Mouse (Mus musculus): ENCODE measurements at regions not wholly inside any gene's neighbourhood (a gene's known extent, or its start where the extent isn't known, plus 50 kb on each side); places are given as distances from the start of the nearest gene placed in this dataset.

DNA sequence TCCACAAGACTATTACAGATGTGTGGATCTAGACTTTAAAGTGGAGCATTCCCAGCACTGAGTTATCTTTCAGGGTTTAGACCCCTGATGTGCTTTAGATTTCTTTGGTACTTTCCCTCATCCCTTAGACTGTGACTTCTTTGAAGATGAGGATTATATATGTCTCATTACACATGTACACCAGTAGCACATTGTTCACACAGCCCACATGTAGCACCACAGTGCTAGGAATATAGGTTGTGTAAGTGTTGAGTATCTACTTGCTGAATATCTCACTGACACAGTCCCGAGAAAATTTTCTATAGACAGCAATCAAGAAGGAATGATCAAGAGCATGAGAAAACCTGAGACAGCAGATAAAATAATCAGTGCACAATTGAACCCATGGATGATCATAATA lies 243.4 kb upstream of the Brinp1 start:
- Histone ChIP-seq H3K36me3 (no peaks in the 10 kb centered on the region), H3K4me1 (no peaks in the 10 kb centered on the region), H3K9ac (replicated peaks) (no peak overlapping the region), H3K4me3 (no peak overlapping the region), H3K27ac (replicated peaks) (no peak overlapping the region), H3K9me3 (no peaks in the 10 kb centered on the region), H3K27me3 (no peaks in the 10 kb centered on the region), H3K4me2 (replicated peaks) (no peak overlapping the region)
- no peak for ATAC-seq (ENCODE audit: low FRiP score, low read depth)
- 67% methylated on average over 1 of the region's 1 CpGs for WGBS

DNA sequence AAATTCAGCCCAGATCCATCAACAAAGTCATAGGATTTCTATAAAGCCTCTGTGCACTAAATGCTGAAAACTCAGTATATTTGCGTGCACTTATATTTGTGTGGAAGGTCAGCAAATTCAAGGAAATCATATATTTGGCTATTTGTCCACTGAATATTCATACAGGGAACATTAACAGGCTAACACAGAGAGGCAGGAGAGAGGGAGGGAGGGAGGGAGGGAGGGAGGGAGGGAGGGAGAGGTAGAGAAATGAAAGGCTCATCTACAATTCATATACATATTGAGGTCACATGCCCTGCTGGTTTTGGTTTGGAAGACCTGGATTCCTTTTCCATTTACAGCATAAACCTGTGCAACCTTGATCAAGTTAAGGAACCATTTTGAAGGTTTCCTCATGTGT lies 241.9 kb upstream of the Brinp1 start:
- Histone ChIP-seq H3K9ac (replicated peaks) (no peak overlapping the region), H3K4me1 (no peaks in the 10 kb centered on the region), H3K27ac (replicated peaks) (no peak overlapping the region), H3K4me3 (peak overlapping the region; percentile 44), H3K4me2 (replicated peaks) (peak overlapping the region; percentile 60), H3K27me3 (no peaks in the 10 kb centered on the region), H3K36me3 (no peaks in the 10 kb centered on the region), H3K9me3 (no peaks in the 10 kb centered on the region)
- ATAC-seq (ENCODE audit: low FRiP score, low read depth): peak; percentile 44
- WGBS: 77% methylated on average over 1 of the region's 1 CpGs

DNA sequence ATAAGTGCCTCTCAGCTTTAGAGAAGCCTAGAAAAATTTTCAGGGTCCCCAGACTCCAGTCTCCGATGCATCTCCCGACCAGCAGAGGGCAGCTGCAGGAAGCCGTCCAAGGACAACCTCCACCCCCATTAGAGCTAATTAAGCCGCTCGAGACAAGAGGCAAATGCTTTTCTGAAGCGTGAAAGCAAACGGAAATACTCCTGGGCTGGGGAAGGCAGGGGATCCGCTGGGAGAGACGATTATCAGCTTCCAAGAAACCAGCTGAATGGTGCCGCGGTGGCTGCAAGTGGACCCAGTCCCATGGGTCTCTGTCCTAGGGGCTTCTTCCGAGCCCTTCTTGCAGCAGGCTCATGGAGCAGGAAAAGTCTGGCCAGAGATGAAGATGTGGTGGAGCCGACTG lies 241.4 kb upstream of the Brinp1 start:
- ATAC-seq (ENCODE audit: low FRiP score, low read depth): peak; percentile 92
- peak overlapping the region; percentile 44 for H3K4me3 ChIP-seq
- no peaks in the 10 kb centered on the region for H3K27me3 ChIP-seq
- no peaks in the 10 kb centered on the region for H3K36me3 ChIP-seq
- no peaks in the 10 kb centered on the region for H3K4me1 ChIP-seq
- H3K27ac ChIP-seq (replicated peaks): peak overlapping the region; percentile 68; the same call in 1 of the 2 replicates
- peak overlapping the region; percentile 58 for H3K9ac ChIP-seq (replicated peaks)
- 2% methylated on average over 13 of the region's 13 CpGs for WGBS
- no peaks in the 10 kb centered on the region for H3K9me3 ChIP-seq
- H3K4me2 ChIP-seq (replicated peaks): peak overlapping the region; percentile 60
